Mouse (Mus musculus) neural tube, embryonic 11.5 days (tissue): ENCODE measurements at regions not wholly inside any gene's neighbourhood (a gene's known extent, or its start where the extent isn't known, plus 50 kb on each side); places are given as distances from the start of the nearest gene placed in this dataset.

Experiments used
- ATAC-seq: fragments of 200-750 bp; cut with Nextera tagmentation; 2 replicates; pipeline ENCODE4 v1.8.0; 2017; ENCODE audit warnings: moderate number of reproducible peaks, mild to moderate bottlenecking, moderate TSS enrichment, moderate library complexity; ENCODE audit not compliant: insufficient read depth, low FRiP score, low TSS enrichment
- DNase-seq: peaks from one replicate; pipeline ENCODE4 v3.0.0-alpha.2; 2015; ENCODE audit warnings: low spot score
- H3K27ac ChIP-seq: fragments of 300-500 bp; sonication (generic); 2 replicates; pipeline ENCODE4 v1.5.1; 2014; ENCODE audit warnings: low read depth, mild to moderate bottlenecking, low read length
- H3K27me3 ChIP-seq: fragments of 300-500 bp; sonication (generic); 2 replicates; pipeline ENCODE4 v1.6.1; 2014; ENCODE audit warnings: mild to moderate bottlenecking, low read length, mixed read lengths; ENCODE audit not compliant: control insufficient read depth, insufficient read depth
- H3K36me3 ChIP-seq: fragments of 300-500 bp; sonication (generic); 2 replicates; pipeline ENCODE4 v1.6.1; 2014; ENCODE audit warnings: mild to moderate bottlenecking, low read length, moderate library complexity, mixed read lengths; ENCODE audit not compliant: control insufficient read depth, insufficient read depth
- H3K4me1 ChIP-seq: fragments of 300-500 bp; sonication (generic); 2 replicates; pipeline ENCODE4 v1.6.1; 2014; ENCODE audit warnings: low read length, mixed read lengths; ENCODE audit not compliant: control insufficient read depth, insufficient read depth
- H3K4me2 ChIP-seq: fragments of 300-500 bp; sonication (generic); 2 replicates; pipeline ENCODE4 v1.6.1; 2014; ENCODE audit warnings: low read depth, mild to moderate bottlenecking, moderate library complexity
- H3K4me3 ChIP-seq: fragments of 300-500 bp; sonication (generic); 2 replicates; pipeline ENCODE4 v1.5.1; 2014; ENCODE audit warnings: low read depth, low read length
- H3K9ac ChIP-seq: fragments of 300-500 bp; sonication (generic); 2 replicates; pipeline ENCODE4 v1.6.1; 2014; ENCODE audit warnings: mild to moderate bottlenecking, low read length
- H3K9me3 ChIP-seq: fragments of 300-500 bp; sonication (generic); 2 replicates; pipeline ENCODE4 v1.6.1; 2016; ENCODE audit warnings: low read length; ENCODE audit not compliant: control insufficient read depth
- WGBS: fragments of 180-500 bp; shearing (Covaris S2); extraction: QIAGEN DNeasy Blood & Tissue Kit; methylation state at CpG from one replicate; pipeline ENCODE4 v1.1.7; 2014; 5-methylcytosine and 5-hydroxymethylcytosine counted together

DNA sequence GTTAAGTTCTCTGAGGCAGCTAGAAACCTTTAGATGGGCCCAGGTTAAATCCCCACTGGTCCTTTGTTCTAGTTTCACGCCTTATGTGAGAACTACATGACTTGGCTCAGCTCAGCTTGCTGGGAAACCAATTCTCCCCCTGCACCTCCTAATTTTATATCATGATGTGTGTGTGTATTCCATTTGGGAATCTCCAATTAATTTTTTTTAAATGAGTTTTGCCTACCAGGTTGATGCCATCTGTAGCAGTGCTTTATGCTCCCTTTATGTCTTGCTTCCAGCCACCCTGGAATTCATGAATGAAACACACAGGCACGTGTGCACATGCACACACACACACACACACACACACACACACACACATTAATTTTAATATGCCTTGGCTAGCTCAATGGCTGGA is 180.0 kb upstream of the Gli3 start:
- Histone ChIP-seq H3K9ac (no peak overlapping the region), H3K27me3 (no peaks in the 10 kb centered on the region), H3K36me3 (no peaks in the 10 kb centered on the region), H3K9me3 (no peaks in the 10 kb centered on the region), H3K27ac (no peak overlapping the region), H3K4me2 (no peak overlapping the region), H3K4me3 (no peak overlapping the region), H3K4me1 (no peaks in the 10 kb centered on the region)
- WGBS = 48% methylated on average over 2 of the region's 2 CpGs
- DNase-seq (no peak), ATAC-seq (no peak)

DNA sequence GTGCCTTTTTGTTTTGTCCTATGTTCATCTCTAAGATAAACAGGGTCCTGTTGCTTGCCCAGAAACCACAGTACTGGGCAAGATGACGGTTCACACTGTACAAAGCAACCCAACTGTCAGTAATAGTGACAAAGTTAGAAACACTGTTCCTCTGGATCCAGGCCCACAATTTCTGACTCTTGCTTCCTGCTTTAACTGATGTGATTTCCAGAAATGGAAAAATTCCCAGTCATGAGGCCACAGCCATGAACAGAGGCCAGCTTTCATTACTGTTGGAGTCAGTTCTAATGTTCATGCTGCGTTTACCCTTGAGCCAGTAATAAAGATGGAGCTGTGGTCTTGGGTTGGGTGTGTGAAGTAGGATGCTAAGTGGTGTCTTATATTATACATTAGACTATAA is 164.6 kb upstream of the Gli3 start:
- Histone ChIP-seq H3K4me3 (no peak overlapping the region), H3K4me2 (no peak overlapping the region), H3K36me3 (no peaks in the 10 kb centered on the region), H3K4me1 (no peaks in the 10 kb centered on the region), H3K9me3 (no peaks in the 10 kb centered on the region), H3K9ac (no peak overlapping the region), H3K27ac (no peak overlapping the region), H3K27me3 (no peaks in the 10 kb centered on the region)
- WGBS = 72% methylated on average over 2 of the region's 2 CpGs
- DNase-seq = no peak
- ATAC-seq = no peak

DNA sequence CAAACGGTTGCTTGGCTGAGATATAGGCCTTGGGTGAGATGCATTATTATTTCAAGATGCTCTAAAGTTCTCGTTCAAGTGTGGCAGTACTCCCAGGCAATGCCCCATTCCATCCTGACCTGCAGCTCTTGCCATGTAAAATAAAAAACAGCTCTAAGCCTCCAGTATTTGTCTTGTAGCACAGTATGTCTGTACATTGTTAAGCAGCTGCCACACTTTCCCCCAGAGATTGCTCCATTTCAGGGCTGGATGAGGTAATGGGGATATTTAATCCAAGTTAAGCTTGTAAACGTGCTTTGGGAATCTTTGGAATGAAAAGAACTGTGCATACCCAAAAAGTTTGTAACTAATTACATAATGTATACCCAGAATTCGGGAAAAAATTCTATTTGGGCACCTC is 137.6 kb upstream of the Gli3 start:
- WGBS = 70% methylated on average over 4 of the region's 4 CpGs

DNA sequence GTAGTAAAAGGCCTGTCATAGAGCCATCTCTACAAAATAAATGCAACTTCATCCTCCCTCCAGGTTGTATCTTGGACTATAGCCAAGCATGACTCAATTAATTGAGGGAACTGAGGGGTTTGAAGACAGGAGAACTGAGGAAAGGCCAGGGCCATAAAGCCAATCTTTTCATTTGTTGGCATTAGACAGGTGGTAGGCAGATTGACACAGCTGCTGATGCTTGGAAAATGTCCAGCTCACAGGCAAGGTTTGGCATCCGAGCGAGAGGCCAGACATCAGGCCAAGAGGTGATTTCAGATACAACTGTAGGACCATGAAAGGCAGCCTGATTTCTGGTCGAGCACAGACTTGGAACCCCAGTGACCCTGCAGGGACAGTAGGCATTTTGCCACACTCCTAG is 136.9 kb upstream of the Gli3 start:
- DNase-seq (no peak), ATAC-seq (no peak)
- Histone ChIP-seq H3K27me3 (no peaks in the 10 kb centered on the region), H3K27ac (no peak overlapping the region), H3K4me1 (no peaks in the 10 kb centered on the region), H3K36me3 (no peaks in the 10 kb centered on the region), H3K4me3 (no peak overlapping the region), H3K9me3 (no peaks in the 10 kb centered on the region), H3K4me2 (no peak overlapping the region), H3K9ac (no peak overlapping the region)
- WGBS = 91% methylated on average over 3 of the region's 3 CpGs

More for the DNA sequence above, 137.6 kb upstream of the Gli3 start:
- Histone ChIP-seq H3K27me3 (no peaks in the 10 kb centered on the region), H3K27ac (no peak overlapping the region), H3K4me2 (no peak overlapping the region), H3K9ac (no peak overlapping the region), H3K4me3 (no peak overlapping the region), H3K4me1 (no peaks in the 10 kb centered on the region), H3K36me3 (no peaks in the 10 kb centered on the region), H3K9me3 (no peaks in the 10 kb centered on the region)
- DNase-seq (no peak), ATAC-seq (no peak)

DNA sequence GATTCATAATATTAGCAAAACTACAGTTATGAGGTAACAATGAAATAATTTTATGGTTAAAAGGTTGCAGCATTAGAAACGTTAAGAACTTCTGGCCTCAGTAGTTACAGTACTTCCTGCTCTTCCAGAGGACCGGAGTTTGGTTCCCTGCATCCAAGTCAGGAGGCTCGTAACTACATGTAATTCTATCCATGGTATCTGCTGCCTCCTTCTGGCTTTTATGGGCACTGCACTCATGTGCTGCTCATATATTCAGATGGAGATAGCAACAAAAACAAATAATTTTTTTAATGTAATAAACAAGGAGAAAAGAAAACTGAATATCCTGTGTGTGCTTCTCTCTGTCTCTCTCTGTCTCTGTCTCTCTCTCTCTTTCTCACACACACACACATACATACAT is 133.5 kb upstream of the Gli3 start:
- Histone ChIP-seq H3K4me1 (no peaks in the 10 kb centered on the region), H3K9me3 (no peaks in the 10 kb centered on the region), H3K27ac (no peak overlapping the region), H3K4me2 (no peak overlapping the region), H3K36me3 (no peaks in the 10 kb centered on the region), H3K27me3 (no peaks in the 10 kb centered on the region), H3K9ac (no peak overlapping the region), H3K4me3 (no peak overlapping the region)
- 90% methylated on average over 3 of the region's 3 CpGs for WGBS
- no peak for ATAC-seq
- DNase-seq = no peak

DNA sequence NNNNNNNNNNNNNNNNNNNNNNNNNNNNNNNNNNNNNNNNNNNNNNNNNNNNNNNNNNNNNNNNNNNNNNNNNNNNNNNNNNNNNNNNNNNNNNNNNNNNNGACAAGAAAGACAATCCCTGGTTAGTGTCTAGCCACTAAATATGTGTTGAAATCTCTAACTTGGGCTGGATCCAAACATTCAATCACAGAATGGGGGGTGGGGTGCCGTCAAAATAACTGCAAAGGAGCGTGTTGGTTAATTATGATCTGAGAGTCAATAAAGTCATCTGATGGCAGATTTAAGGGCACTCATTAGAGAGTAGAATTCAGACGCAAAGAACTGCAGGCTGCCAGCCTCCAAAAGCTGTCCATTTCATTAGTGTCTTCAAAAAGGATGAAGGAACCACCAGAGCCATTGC is 119.6 kb upstream of the Gli3 start:
- Histone ChIP-seq H3K9ac (no peak overlapping the region), H3K27me3 (no peaks in the 10 kb centered on the region), H3K4me2 (no peak overlapping the region), H3K27ac (no peak overlapping the region), H3K9me3 (no peaks in the 10 kb centered on the region), H3K4me1 (no peaks in the 10 kb centered on the region), H3K36me3 (no peaks in the 10 kb centered on the region), H3K4me3 (no peak overlapping the region)
- DNase-seq (no peak), ATAC-seq (no peak)
- 22% methylated on average over 3 of the region's 3 CpGs for WGBS

DNA sequence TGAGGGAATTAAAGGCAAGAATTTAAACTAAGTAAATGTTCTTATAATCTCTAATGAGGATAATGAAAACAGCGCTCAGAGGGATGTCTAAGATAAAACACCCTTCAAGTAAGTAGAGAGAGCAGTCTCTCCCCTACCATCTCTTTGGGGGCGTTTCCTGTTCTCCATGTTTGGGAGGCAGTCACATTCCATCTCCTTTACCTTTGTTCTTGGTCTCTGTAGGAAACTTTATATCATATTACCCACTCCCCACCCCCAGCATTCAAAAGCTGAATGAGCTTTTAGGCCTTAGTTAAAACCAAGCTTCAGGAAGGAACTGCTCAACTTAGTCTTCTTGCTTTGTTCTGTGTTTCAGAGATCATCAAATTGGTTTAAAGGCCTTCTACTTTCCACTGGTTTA is 116.2 kb upstream of the Gli3 start:
- ATAC-seq = no peak
- DNase-seq = no peak
- Histone ChIP-seq H3K27ac (no peak overlapping the region), H3K9ac (no peak overlapping the region), H3K9me3 (no peaks in the 10 kb centered on the region), H3K4me2 (no peak overlapping the region), H3K27me3 (no peaks in the 10 kb centered on the region), H3K36me3 (no peaks in the 10 kb centered on the region), H3K4me1 (no peaks in the 10 kb centered on the region), H3K4me3 (no peak overlapping the region)
- WGBS = 38% methylated on average over 2 of the region's 2 CpGs

DNA sequence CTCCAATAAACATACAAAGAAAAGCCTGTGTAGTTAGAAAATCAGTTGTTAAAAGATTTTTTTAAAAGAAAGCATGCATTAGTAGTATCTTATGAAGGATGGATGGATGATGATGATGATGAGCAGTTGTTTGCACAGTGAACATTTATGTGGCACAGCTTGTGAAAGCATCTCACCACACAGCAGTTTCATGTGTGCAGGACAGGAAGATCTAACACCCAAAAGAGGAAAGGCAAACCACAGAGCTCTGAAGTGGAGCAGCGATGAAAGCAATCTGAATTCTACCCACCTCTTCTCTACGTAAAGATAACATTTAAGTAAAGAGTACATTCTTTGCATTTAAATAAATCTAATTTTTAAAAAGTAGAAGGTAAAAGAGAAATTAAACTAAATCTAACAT is 96.6 kb upstream of the Gli3 start:
- Histone ChIP-seq H3K27me3 (no peaks in the 10 kb centered on the region), H3K36me3 (no peaks in the 10 kb centered on the region), H3K4me3 (no peak overlapping the region), H3K4me2 (no peak overlapping the region), H3K9me3 (no peaks in the 10 kb centered on the region), H3K27ac (no peak overlapping the region), H3K4me1 (no peaks in the 10 kb centered on the region), H3K9ac (no peak overlapping the region)
- ATAC-seq = no peak
- 90% methylated on average over 2 of the region's 2 CpGs for WGBS
- no peak for DNase-seq

DNA sequence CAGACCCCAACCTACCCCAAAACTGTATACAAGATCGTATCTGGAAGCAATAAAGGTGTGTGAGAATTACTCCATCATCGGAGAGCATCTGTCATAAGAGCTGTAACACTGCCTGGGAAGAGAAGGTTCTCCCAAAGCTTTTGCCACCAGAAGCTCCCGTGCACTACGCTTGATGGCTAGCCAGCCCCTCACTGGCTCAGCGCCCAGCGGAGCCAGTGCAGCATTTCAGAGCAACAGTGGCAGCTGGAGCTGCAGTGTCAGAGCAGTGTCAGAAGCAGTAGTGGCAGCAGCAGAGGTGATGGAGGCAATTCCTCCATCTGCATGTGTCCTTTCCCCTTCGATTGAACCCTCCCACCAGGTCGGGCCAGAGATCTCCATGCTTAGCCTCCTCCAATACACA is 83.0 kb upstream of the Gli3 start:
- Histone ChIP-seq H3K9me3 (no peaks in the 10 kb centered on the region), H3K4me2 (no peak overlapping the region), H3K4me3 (no peak overlapping the region), H3K27me3 (no peaks in the 10 kb centered on the region), H3K4me1 (no peaks in the 10 kb centered on the region), H3K36me3 (no peaks in the 10 kb centered on the region), H3K9ac (no peak overlapping the region), H3K27ac (no peak overlapping the region)
- WGBS = 76% methylated on average over 8 of the region's 8 CpGs
- ATAC-seq (no peak), DNase-seq (no peak)
